Mouse (Mus musculus): ENCODE data around the gene Trappc5. TPM values are rescaled to one million over a fixed set of nuclear protein-coding genes. Genes with fewer than 3 reads are reported as not detected.
A peak's percentile ranks its signal among the peaks of the same experiment; 100 is the strongest.

The Trappc5 gene
- 37.0 and 43.6 TPM in 2 replicates for polyA plus RNA-seq (2014; fragmentation: Nextera tagmentation; extraction: Ambion mirVana)

DNA sequence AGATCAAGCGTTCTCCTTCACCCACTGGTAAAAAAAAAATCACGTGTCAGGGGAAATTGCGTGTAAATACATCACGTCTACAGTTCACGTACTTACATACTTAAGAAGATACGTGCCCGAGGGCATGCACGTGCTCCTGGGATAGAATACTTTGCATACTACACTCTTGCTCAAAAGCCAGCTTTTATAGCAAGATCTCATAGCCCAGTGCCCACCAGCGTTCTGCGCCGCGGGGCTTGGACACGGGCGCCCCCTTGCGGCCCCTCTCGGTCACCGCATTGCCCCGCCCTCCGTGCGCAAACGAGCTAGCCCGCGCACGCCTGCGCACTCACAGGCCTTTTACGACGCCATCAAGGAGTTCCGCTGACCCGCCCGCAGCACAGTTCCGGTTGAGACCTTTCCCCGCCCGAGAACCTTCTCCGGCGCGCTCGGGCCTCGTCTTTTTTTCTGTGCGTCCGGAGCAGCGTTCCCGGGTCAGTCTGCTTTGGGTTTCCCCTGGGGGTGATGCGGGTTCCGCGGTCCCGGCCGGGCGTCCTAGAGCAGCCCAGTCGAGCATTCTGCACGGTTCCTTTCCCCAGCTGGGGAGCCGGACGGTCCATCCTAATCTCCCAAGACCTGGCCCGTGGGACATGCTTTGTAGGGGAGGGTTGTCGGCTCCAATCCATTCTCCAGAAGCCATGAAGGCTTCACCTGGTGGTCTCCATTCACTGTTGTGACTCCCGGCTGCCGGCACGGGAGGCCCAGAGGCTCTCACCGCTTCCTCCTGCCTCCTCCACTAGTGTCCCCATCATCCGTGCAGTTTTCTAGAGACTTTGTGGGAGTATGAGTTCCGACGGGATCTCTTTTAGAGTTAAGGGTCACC lies at the start of gene Trappc5:
Trappc5 (plus strand) TSS at position 169 of the 862 bp plus-strand sequence.
- DNase-seq (ENCODE audit: low spot score) = peak; percentile 97
- peak; percentile 83 for ATAC-seq (ENCODE audit: insufficient read depth, low FRiP score, low TSS enrichment)
- WGBS = 2% methylated on average over 61 of the region's 61 CpGs
- Histone ChIP-seq H3K27ac (ENCODE audit: low read depth, low read length) (peak within 1 kb of the TSS; percentile 57), H3K36me3 (ENCODE audit: control insufficient read depth, insufficient read depth, low read length) (peaks cover 11% of the 10 kb centered on the region), H3K4me1 (ENCODE audit: control insufficient read depth, insufficient read depth, low read length) (peaks cover 4% of the 10 kb centered on the region; the same call in 1 of the 2 replicates), H3K9me3 (ENCODE audit: control insufficient read depth, low read length) (no peaks in the 10 kb centered on the region), H3K4me2 (ENCODE audit: low read depth) (peak within 1 kb of the TSS; percentile 81), H3K9ac (ENCODE audit: low read length) (peak within 1 kb of the TSS; percentile 89), H3K27me3 (ENCODE audit: control insufficient read depth, insufficient read depth, low read length) (no peaks in the 10 kb centered on the region), H3K4me3 (ENCODE audit: low read depth, low read length) (peak within 1 kb of the TSS; percentile 82)

DNA sequence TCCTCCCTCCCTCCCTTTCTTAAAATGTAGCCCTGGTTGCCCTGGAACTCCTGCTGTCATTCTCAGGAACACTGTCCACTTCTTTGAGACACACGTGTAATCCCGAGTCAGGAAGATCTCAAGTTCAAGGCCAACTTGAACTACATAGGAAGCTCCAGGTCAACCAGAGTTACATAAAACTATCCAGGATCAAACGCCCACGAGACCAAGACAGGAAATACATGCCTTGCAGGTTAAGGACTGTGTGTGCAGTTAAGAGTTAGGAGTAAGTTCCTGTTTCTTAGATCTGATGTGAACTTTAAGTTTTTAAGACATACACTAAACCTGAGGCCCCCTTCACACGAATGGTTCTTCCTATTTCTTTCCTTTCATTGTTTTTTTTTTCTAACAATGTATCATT lies 49.1 kb upstream of the Trappc5 start:
- peaks cover 4% of the 10 kb centered on the region; the same call in 1 of the 2 replicates for H3K4me1 ChIP-seq (ENCODE audit: control insufficient read depth, insufficient read depth, low read length)
- no peaks in the 10 kb centered on the region for H3K9me3 ChIP-seq (ENCODE audit: control insufficient read depth, low read length)
- 62% methylated on average over 5 of the region's 5 CpGs for WGBS
- H3K27ac ChIP-seq (ENCODE audit: low read depth, low read length) = no peak overlapping the region
- H3K4me3 ChIP-seq (ENCODE audit: low read depth, low read length) = no peak overlapping the region
- H3K27me3 ChIP-seq (ENCODE audit: control insufficient read depth, insufficient read depth, low read length) = no peaks in the 10 kb centered on the region
- H3K36me3 ChIP-seq (ENCODE audit: control insufficient read depth, insufficient read depth, low read length) = no peaks in the 10 kb centered on the region
- DNase-seq (ENCODE audit: low spot score) (no peak), ATAC-seq (ENCODE audit: insufficient read depth, low FRiP score, low TSS enrichment) (no peak)
- no peak overlapping the region for H3K4me2 ChIP-seq (ENCODE audit: low read depth)
- H3K9ac ChIP-seq (ENCODE audit: low read length) = no peak overlapping the region

DNA sequence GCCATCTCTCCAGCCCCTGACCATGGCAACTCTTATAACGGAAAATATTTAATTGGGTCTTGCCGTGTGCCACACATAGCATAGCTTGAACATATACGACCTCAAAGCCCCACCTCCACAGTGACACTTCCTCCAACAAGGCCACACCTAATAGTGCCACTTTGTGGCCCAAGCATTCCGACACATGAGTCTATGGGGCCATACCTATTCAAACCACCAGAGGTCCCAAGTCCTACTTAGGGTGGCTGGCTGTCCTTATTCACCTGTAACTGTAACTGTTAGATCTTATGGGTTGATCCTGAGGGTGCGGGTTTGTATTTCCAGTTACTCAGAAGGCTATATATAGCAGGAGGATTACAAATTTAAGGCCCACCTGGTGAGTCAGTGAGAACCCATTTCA lies 48.1 kb upstream of the Trappc5 start:
- 34% methylated on average over 5 of the region's 5 CpGs for WGBS
- ATAC-seq (ENCODE audit: insufficient read depth, low FRiP score, low TSS enrichment) = no peak

DNA sequence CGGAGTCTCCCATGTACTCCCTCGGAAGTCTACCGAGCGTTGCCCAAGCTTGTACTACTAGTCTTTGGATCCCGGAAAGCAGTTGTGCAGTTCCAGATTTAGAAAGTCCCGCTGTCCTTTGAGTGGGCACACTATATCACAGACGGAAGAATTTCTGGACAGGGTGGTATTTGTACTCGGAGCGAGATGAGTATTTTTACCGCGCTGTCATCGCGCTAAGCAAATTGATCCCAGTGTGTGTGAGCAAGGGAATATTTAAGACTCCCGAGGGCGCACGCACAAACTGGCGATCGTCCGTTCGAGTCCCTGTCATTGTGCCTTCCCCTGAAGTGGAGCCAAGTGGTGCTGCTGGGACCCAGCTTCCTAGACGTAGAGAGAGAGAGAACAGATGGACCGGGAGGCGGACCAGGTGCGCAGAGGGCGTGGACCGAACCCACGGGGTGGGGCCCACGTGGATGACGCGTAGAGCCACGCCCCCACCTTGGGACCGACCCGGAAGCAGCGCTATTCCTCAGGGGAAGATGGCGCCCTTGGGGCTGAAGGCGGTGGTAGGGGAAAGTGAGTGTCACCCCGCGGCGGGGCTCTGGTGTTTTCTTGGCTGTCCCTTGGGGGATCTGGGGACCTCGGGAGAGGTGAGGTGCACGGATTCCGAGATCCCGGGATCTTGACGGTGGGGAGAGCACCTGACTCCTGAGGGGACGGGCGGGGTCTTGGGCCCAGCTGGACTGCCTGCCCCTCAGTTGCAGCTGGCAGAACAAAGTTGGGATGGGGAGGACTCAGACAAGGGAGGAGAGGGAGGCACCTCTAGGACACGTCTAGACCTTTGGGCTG lies 45.2 kb upstream of the Trappc5 start, which contains the start of gene Stxbp2:
Stxbp2 (plus strand) TSS at position 309 of the 831 bp plus-strand sequence.
- Histone ChIP-seq H3K4me1 (ENCODE audit: control insufficient read depth, insufficient read depth, low read length) (no peaks in the 10 kb centered on the region), H3K4me2 (ENCODE audit: low read depth) (peak within 1 kb of the TSS; percentile 78), H3K4me3 (ENCODE audit: low read depth, low read length) (peak within 1 kb of the TSS; percentile 47), H3K9ac (ENCODE audit: low read length) (peak within 1 kb of the TSS; percentile 48), H3K27me3 (ENCODE audit: control insufficient read depth, insufficient read depth, low read length) (no peaks in the 10 kb centered on the region), H3K27ac (ENCODE audit: low read depth, low read length) (no peak within 1 kb of the TSS), H3K9me3 (ENCODE audit: control insufficient read depth, low read length) (no peaks in the 10 kb centered on the region), H3K36me3 (ENCODE audit: control insufficient read depth, insufficient read depth, low read length) (no peaks in the 10 kb centered on the region)
- peak; percentile 66 for DNase-seq (ENCODE audit: low spot score)
- WGBS = 7% methylated on average over 47 of the region's 47 CpGs
- peak; percentile 76 for ATAC-seq (ENCODE audit: insufficient read depth, low FRiP score, low TSS enrichment)

More for the DNA sequence above, 48.1 kb upstream of the Trappc5 start:
- Histone ChIP-seq H3K27ac (ENCODE audit: low read depth, low read length) (no peak overlapping the region), H3K9ac (ENCODE audit: low read length) (no peak overlapping the region), H3K36me3 (ENCODE audit: control insufficient read depth, insufficient read depth, low read length) (no peaks in the 10 kb centered on the region), H3K27me3 (ENCODE audit: control insufficient read depth, insufficient read depth, low read length) (no peaks in the 10 kb centered on the region), H3K4me3 (ENCODE audit: low read depth, low read length) (no peak overlapping the region), H3K9me3 (ENCODE audit: control insufficient read depth, low read length) (no peaks in the 10 kb centered on the region), H3K4me2 (ENCODE audit: low read depth) (no peak overlapping the region), H3K4me1 (ENCODE audit: control insufficient read depth, insufficient read depth, low read length) (no peaks in the 10 kb centered on the region)
- DNase-seq (ENCODE audit: low spot score) = no peak

DNA sequence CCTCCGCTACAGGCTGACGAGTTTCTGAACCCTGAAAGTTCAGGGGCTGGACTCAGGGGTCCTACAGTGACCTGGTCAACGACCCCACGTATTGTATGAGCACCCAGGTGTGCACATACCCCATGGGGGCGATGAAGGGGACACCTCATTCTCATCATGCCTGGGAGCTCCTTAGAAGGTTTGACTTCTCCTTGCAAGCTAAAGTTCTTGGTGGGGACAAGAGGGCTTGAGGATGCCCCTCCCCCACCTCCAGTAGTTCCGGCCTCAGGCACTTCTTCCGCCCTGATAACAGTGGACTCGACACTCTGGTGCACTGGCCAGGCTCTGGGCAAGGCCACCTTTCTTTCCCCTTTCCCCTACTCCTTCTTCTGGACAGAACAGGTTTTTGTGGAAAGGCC lies 44.6 kb upstream of the Trappc5 start:
- no peak for DNase-seq (ENCODE audit: low spot score)
- H3K4me2 ChIP-seq (ENCODE audit: low read depth) = peak overlapping the region; percentile 78
- peak overlapping the region; percentile 48 for H3K9ac ChIP-seq (ENCODE audit: low read length)
- no peak for ATAC-seq (ENCODE audit: insufficient read depth, low FRiP score, low TSS enrichment)
- H3K36me3 ChIP-seq (ENCODE audit: control insufficient read depth, insufficient read depth, low read length) = no peaks in the 10 kb centered on the region
- H3K27me3 ChIP-seq (ENCODE audit: control insufficient read depth, insufficient read depth, low read length) = no peaks in the 10 kb centered on the region
- 19% methylated on average over 8 of the region's 8 CpGs for WGBS
- no peak overlapping the region for H3K27ac ChIP-seq (ENCODE audit: low read depth, low read length)
- no peaks in the 10 kb centered on the region for H3K9me3 ChIP-seq (ENCODE audit: control insufficient read depth, low read length)
- H3K4me3 ChIP-seq (ENCODE audit: low read depth, low read length) = peak overlapping the region; percentile 47
- H3K4me1 ChIP-seq (ENCODE audit: control insufficient read depth, insufficient read depth, low read length) = no peaks in the 10 kb centered on the region

DNA sequence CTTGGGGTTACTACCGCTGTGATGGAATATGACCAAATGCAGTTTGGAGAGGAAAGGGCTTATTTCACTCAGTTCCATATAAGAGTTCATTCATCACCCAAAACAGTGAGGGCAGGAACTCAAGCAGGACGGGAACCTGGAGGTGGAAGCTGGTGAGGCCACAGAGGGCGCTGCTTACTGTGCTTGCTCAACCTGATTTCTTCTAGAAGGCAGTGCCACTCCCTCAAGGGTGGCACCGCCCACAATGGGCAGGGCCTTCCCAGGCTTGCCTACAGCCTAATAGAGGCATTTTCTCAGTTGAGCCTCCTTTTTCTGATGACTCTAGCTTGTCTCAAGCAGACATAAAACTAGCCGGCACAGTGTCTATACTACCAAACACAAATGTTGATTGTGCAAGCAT lies 30.3 kb upstream of the Trappc5 start:
- Histone ChIP-seq H3K4me3 (ENCODE audit: low read depth, low read length) (no peak overlapping the region), H3K4me1 (ENCODE audit: control insufficient read depth, insufficient read depth, low read length) (no peaks in the 10 kb centered on the region), H3K27me3 (ENCODE audit: control insufficient read depth, insufficient read depth, low read length) (no peaks in the 10 kb centered on the region), H3K9ac (ENCODE audit: low read length) (no peak overlapping the region), H3K4me2 (ENCODE audit: low read depth) (no peak overlapping the region), H3K9me3 (ENCODE audit: control insufficient read depth, low read length) (no peaks in the 10 kb centered on the region), H3K36me3 (ENCODE audit: control insufficient read depth, insufficient read depth, low read length) (no peaks in the 10 kb centered on the region), H3K27ac (ENCODE audit: low read depth, low read length) (no peak overlapping the region)
- 25% methylated on average over 5 of the region's 5 CpGs for WGBS
- DNase-seq (ENCODE audit: low spot score) = no peak
- ATAC-seq (ENCODE audit: insufficient read depth, low FRiP score, low TSS enrichment) = no peak

DNA sequence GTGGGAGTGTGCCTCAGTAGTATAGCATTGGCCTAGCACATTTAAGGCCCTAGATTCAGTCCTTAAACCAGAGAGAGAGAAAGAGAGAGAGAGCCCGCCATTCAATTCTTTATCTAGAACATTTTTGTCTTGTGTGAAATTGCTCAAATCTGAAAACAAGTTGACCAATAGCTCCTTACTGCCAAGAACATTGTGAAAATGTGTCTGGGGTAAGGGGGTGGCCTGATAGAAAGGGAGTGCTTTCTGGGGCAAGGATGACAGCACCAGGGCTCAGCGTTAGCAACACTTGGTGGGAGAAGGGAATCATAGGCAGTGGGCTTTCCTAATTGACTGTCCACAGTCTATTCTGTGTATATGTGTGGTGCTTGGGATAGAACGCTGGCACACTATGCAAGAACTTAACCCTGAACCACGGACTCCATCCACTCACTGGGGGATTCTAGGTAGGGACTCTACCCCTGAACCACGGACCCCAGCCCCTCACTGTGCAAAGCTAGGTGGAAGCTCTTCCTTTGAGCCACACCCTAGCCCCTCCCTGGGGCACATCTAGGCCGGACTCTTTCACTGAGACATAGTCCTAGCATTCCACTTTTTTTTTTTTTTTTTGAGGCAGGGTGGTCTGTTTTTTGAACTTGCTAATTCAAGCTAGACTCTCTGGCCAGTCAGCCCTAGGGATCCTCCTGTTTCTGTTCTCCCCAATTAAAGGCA lies 29.1 kb upstream of the Trappc5 start:
- no peaks in the 10 kb centered on the region for H3K4me1 ChIP-seq (ENCODE audit: control insufficient read depth, insufficient read depth, low read length)
- H3K4me3 ChIP-seq (ENCODE audit: low read depth, low read length) = no peak overlapping the region
- 87% methylated on average over 6 of the region's 6 CpGs for WGBS
- H3K36me3 ChIP-seq (ENCODE audit: control insufficient read depth, insufficient read depth, low read length) = no peaks in the 10 kb centered on the region
- DNase-seq (ENCODE audit: low spot score) (no peak), ATAC-seq (ENCODE audit: insufficient read depth, low FRiP score, low TSS enrichment) (no peak)
- H3K27ac ChIP-seq (ENCODE audit: low read depth, low read length) = no peak overlapping the region
- no peak overlapping the region for H3K4me2 ChIP-seq (ENCODE audit: low read depth)
- no peaks in the 10 kb centered on the region for H3K9me3 ChIP-seq (ENCODE audit: control insufficient read depth, low read length)
- no peaks in the 10 kb centered on the region for H3K27me3 ChIP-seq (ENCODE audit: control insufficient read depth, insufficient read depth, low read length)
- no peak overlapping the region for H3K9ac ChIP-seq (ENCODE audit: low read length)

DNA sequence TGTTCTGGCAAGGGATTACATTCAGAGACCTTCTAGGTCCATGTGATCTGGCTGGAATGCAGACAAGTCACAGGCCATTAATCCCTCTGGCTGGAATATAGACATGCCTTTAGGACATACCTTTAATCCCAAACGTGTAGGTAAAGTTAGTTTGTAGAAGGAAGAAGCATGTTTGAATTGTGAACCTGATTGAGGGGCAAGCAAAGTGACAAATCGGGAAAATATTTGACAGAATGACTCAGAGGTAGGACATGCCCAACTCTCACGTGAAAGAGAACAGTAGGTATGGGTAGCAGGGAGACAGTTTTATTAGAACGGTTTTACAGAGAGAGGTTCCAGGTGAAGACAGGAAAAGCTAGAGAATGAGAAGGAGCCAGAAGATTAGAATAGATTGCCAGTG lies 28.5 kb upstream of the Trappc5 start:
- Histone ChIP-seq H3K9ac (ENCODE audit: low read length) (no peak overlapping the region), H3K4me1 (ENCODE audit: control insufficient read depth, insufficient read depth, low read length) (no peaks in the 10 kb centered on the region), H3K4me2 (ENCODE audit: low read depth) (no peak overlapping the region), H3K4me3 (ENCODE audit: low read depth, low read length) (no peak overlapping the region), H3K27me3 (ENCODE audit: control insufficient read depth, insufficient read depth, low read length) (no peaks in the 10 kb centered on the region), H3K27ac (ENCODE audit: low read depth, low read length) (no peak overlapping the region), H3K9me3 (ENCODE audit: control insufficient read depth, low read length) (no peaks in the 10 kb centered on the region), H3K36me3 (ENCODE audit: control insufficient read depth, insufficient read depth, low read length) (no peaks in the 10 kb centered on the region)
- DNase-seq (ENCODE audit: low spot score) = no peak
- ATAC-seq (ENCODE audit: insufficient read depth, low FRiP score, low TSS enrichment) = no peak
- WGBS = 80% methylated on average over 4 of the region's 4 CpGs

All from neural tube, embryonic 11.5 days (tissue).